In the genomic region with DNA sequence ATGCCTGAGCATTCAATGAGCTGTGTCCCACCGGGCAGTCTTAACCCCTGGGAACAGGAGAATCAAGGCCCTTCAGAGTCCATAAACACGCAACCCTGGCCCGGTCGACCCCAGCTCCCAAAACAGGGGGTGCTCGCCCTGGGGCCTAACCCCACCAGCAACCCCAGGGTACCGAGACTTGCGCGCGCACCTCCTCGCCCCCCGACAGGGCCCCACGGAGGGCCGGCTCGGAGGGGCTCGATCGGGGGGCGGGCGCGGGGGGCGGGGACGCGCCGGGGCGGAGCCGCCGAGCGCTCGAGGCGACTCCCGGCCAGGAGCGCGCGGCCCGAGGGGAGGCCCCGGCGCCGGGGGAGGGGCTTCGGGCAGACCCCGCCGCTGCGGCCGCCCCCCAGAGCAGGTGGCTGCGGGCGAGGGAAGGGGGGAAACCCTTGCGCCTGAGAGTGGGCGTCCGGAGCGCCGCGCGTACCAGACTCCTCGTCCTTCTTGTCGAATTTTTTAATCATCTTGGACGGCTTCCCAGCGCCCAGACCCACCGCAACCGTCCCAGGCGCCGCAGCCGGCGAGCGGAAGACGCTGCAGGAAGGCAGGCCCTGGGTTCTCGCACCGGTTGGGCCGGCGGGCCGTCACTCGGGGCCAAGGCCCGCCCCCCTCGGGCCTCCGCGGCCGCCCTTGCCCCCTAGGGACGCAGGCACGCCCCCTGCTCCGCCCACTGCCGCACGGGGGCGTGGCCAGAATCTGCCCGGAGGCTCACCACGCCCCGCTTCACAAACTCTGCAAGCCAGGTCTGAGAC, we compare ENCODE assay signal across 8 mouse cellular contexts. TPM values are rescaled to one million over a fixed set of nuclear protein-coding genes. Genes with fewer than 3 reads are reported as not detected.
DNase-seq lines count a peak whose midpoint lies in the region; ATAC-seq and TF ChIP-seq lines count a peak whose summit lies in the region.

A gene (minus strand): TSS at position 600 of the 791 bp plus-strand sequence.

- H3K4me1 ChIP-seq in embryonic facial prominence, embryonic 13.5 days: peaks cover 6% of the 10 kb centered on the region
- H3K4me1 ChIP-seq in heart, adult 2 months (ENCODE audit: control insufficient read depth, insufficient read depth, low read length): no peaks in the 10 kb centered on the region
- H3K4me1 ChIP-seq in limb, embryonic 13.5 days: peaks cover 19% of the 10 kb centered on the region
- H3K4me1 ChIP-seq in midbrain, embryonic 16.5 days (ENCODE audit: control insufficient read depth, insufficient read depth, low read length): peaks cover 9% of the 10 kb centered on the region; the same call in 1 of the 2 replicates

- TF ChIP-seq EP300 in heart, adult 2 months (IDR thresholded peaks at IDR 0.05; ENCODE audit: insufficient read depth, low read depth, low read length): no peak

- peak within 1 kb of the TSS; percentile 59 for H3K4me2 ChIP-seq in embryonic facial prominence, embryonic 13.5 days
- peak within 1 kb of the TSS; percentile 68 for H3K4me2 ChIP-seq in limb, embryonic 13.5 days (replicated peaks)
- peak within 1 kb of the TSS; percentile 67 for H3K4me2 ChIP-seq in midbrain, embryonic 16.5 days (ENCODE audit: low read length)

- peak; percentile 98 for ATAC-seq in embryonic facial prominence, embryonic 13.5 days (ENCODE audit: insufficient number of reproducible peaks, insufficient read depth, low FRiP score, low TSS enrichment, low read depth)
- peak; percentile 98 for ATAC-seq in limb, embryonic 13.5 days (ENCODE audit: low FRiP score, low read depth)
- ATAC-seq in midbrain, embryonic 16.5 days: peak; percentile 98

- peak within 1 kb of the TSS; percentile 65 for H3K4me3 ChIP-seq in embryonic facial prominence, embryonic 13.5 days
- H3K4me3 ChIP-seq in heart, adult 2 months: peak within 1 kb of the TSS; percentile 89
- peak within 1 kb of the TSS; percentile 64 for H3K4me3 ChIP-seq in limb, embryonic 13.5 days
- H3K4me3 ChIP-seq in midbrain, embryonic 16.5 days (ENCODE audit: low read depth, low read length): peak within 1 kb of the TSS; percentile 79

- H3K27ac ChIP-seq in embryonic facial prominence, embryonic 13.5 days: peak within 1 kb of the TSS; percentile 98
- peak within 1 kb of the TSS; percentile 91 for H3K27ac ChIP-seq in heart, adult 2 months
- H3K27ac ChIP-seq in limb, embryonic 13.5 days: peak within 1 kb of the TSS; percentile 96
- H3K27ac ChIP-seq in midbrain, embryonic 16.5 days (ENCODE audit: low read length): peak within 1 kb of the TSS; percentile 92

- peak; percentile 95 for DNase-seq in 3134 (ENCODE audit: extremely low read depth, insufficient read length, low spot score)
- DNase-seq in adrenal gland, postnatal 36 days: peak; percentile 97 to 98
- DNase-seq in heart, adult 2 months: peak; percentile 98 to 99
- peak; percentile 91 to 94 for DNase-seq in kidney, adult 8-10 months
- DNase-seq in spleen, postnatal 10 days (ENCODE audit: low spot score in 2 of 2): peak; percentile 96 to 97

- TF ChIP-seq POLR2A in heart, adult 2 months (IDR thresholded peaks at IDR 0.05; ENCODE audit: insufficient read depth, low read depth, low read length): peak; percentile 59; the same call in 1 of the 2 replicates

- intact Hi-C loops in heart, adult 2 months (cut with DNase I): loop anchor here (10.0 kb wide), 1 partner anchor 492 kb away; a partner anchor contains a TSS

- under 1% methylated on average over 61 of the region's 83 CpGs for WGBS in embryonic facial prominence, embryonic 13.5 days
- under 1% methylated on average over 58 of the region's 83 CpGs for WGBS in heart, adult 2 months
- WGBS in limb, embryonic 13.5 days: under 1% methylated on average over 78 of the region's 83 CpGs
- WGBS in midbrain, embryonic 16.5 days: under 1% methylated on average over 46 of the region's 83 CpGs

- no peaks in the 10 kb centered on the region for H3K79me2 ChIP-seq in heart, adult 2 months (replicated peaks; ENCODE audit: control insufficient read depth, insufficient read depth, low read length)

- no peaks in the 10 kb centered on the region for H3K9me3 ChIP-seq in embryonic facial prominence, embryonic 13.5 days
- H3K9me3 ChIP-seq in limb, embryonic 13.5 days: no peaks in the 10 kb centered on the region
- no peaks in the 10 kb centered on the region for H3K9me3 ChIP-seq in midbrain, embryonic 16.5 days (replicated peaks; ENCODE audit: control insufficient read depth, low read length, poor library complexity, severe bottlenecking)

- no peaks in the 10 kb centered on the region for H3K27me3 ChIP-seq in embryonic facial prominence, embryonic 13.5 days
- H3K27me3 ChIP-seq in heart, adult 2 months (ENCODE audit: control insufficient read depth, insufficient read depth, low read length): no peaks in the 10 kb centered on the region
- no peaks in the 10 kb centered on the region for H3K27me3 ChIP-seq in limb, embryonic 13.5 days
- H3K27me3 ChIP-seq in midbrain, embryonic 16.5 days (ENCODE audit: control insufficient read depth, insufficient read depth, low read depth, low read length): no peaks in the 10 kb centered on the region

- TF ChIP-seq CTCF in heart, adult 2 months (IDR thresholded peaks at IDR 0.05): peak; percentile 56

- 0 out of 2 replicates have a peak, but pooled peaks cover 4% of the 10 kb centered on the region for H3K36me3 ChIP-seq in embryonic facial prominence, embryonic 13.5 days
- no peaks in the 10 kb centered on the region for H3K36me3 ChIP-seq in heart, adult 2 months (ENCODE audit: control insufficient read depth, insufficient read depth, low read length)
- H3K36me3 ChIP-seq in limb, embryonic 13.5 days: no peaks in the 10 kb centered on the region
- H3K36me3 ChIP-seq in midbrain, embryonic 16.5 days (ENCODE audit: control insufficient read depth, insufficient read depth, low read length): no peaks in the 10 kb centered on the region

- peak within 1 kb of the TSS; percentile 78 for H3K9ac ChIP-seq in embryonic facial prominence, embryonic 13.5 days
- peak within 1 kb of the TSS; percentile 85 for H3K9ac ChIP-seq in heart, adult 2 months (ENCODE audit: low read depth, low read length)
- peak within 1 kb of the TSS; percentile 81 for H3K9ac ChIP-seq in limb, embryonic 13.5 days
- peak within 1 kb of the TSS; percentile 88 for H3K9ac ChIP-seq in midbrain, embryonic 16.5 days (ENCODE audit: low read depth, low read length)

RNA-seq across cellular contexts. Expression of the gene that starts here (rescaled TPM):
- 10 to 100 TPM; 60.7 to 91.3 TPM for total RNA-seq in adrenal gland, postnatal 36 days (2021)
- 21.5 and 28.0 TPM in 2 replicates for polyA plus RNA-seq in embryonic facial prominence, embryonic 13.5 days (2015; fragmentation: Nextera tagmentation; extraction: Ambion mirVana)
- 10 to 100 TPM; 35.0 to 37.1 TPM for total RNA-seq in heart, adult 2 months (2021)
- polyA plus RNA-seq in heart, adult 2 months (2012; rRNA removed): 11.8 and 25.0 TPM in 2 replicates
- 24.3 and 27.6 TPM in 2 replicates for polyA plus RNA-seq in limb, embryonic 13.5 days (2015; fragmentation: Nextera tagmentation; extraction: Ambion mirVana)
- polyA plus RNA-seq in midbrain, embryonic 16.5 days (2015; fragmentation: Nextera tagmentation; extraction: Ambion mirVana): 26.8 and 31.8 TPM in 2 replicates

Comparison
In these comparisons a context has a peak if more than half of its experiments do, and no peak if none do; other contexts are left out.
1. Peak in every context shown above with its lines: DNase-seq, ATAC-seq, H3K4me3 ChIP-seq and H3K27ac ChIP-seq.